Mouse (Mus musculus) cerebellum, postnatal 36 days (tissue): ENCODE measurements around the gene Brd4.
A peak's percentile ranks its signal among the peaks of the same experiment; 100 is the strongest.
"Not testable (repeated sequence)": the region's sequence is repeated elsewhere in the genome, so short reads cannot be mapped to it uniquely, and the experiment has no call there.

ENCODE experiments used
- DNase-seq, 2 experiments: peaks; one replicate each; pipeline ENCODE4 v3.0.0; 2021 to 2022; ENCODE audit warnings: mixed read lengths in 2 of 2

The Brd4 gene

GRCm38 (mm10) chr17:32220873-32221272, 63.6 kb downstream of the Brd4 start:
- DNase-seq = no peak

GRCm38 (mm10) chr17:32215587-32215986, 68.9 kb downstream of the Brd4 start:
- not testable (repeated sequence) for DNase-seq

GRCm38 (mm10) chr17:32211554-32211953, 73.0 kb downstream of the Brd4 start:
- DNase-seq = not testable (repeated sequence)

- DNase-seq = peak; percentile 64 to 69
These were observed 74.8 kb downstream of the Brd4 start for GRCm38 (mm10) chr17:32209752-32210151.

- DNase-seq = no peak
These were observed 75.4 kb downstream of the Brd4 start for GRCm38 (mm10) chr17:32209144-32209543.

GRCm38 (mm10) chr17:32207586-32208245, 76.8 kb downstream of the Brd4 start:
- no peak for DNase-seq

- no peak for DNase-seq
These were observed 79.2 kb downstream of the Brd4 start for GRCm38 (mm10) chr17:32205345-32205744.

- DNase-seq = no peak
These were observed 81.5 kb downstream of the Brd4 start for GRCm38 (mm10) chr17:32202972-32203371.

- DNase-seq = no peak
These were observed 83.4 kb downstream of the Brd4 start for GRCm38 (mm10) chr17:32201086-32201485.

GRCm38 (mm10) chr17:32199796-32200195, 84.7 kb downstream of the Brd4 start:
- no peak for DNase-seq

- peak in 1 of 2 experiments; percentile 19 for DNase-seq
These were observed 87.4 kb downstream of the Brd4 start for GRCm38 (mm10) chr17:32197156-32197555.

- DNase-seq = no peak
These were observed 88.8 kb downstream of the Brd4 start for GRCm38 (mm10) chr17:32195725-32196124.

GRCm38 (mm10) chr17:32193010-32193409, 91.5 kb downstream of the Brd4 start:
- DNase-seq = no peak

GRCm38 (mm10) chr17:32189850-32190249, 94.7 kb downstream of the Brd4 start:
- DNase-seq = no peak

GRCm38 (mm10) chr17:32188863-32189636, 95.5 kb downstream of the Brd4 start, which contains the start of gene Ephx3:
Ephx3 (minus strand) TSS chr17:32189549.
- DNase-seq = no peak

GRCm38 (mm10) chr17:32183017-32183416, 101.5 kb downstream of the Brd4 start:
- DNase-seq = no peak

- DNase-seq = no peak
These were observed 104.7 kb downstream of the Brd4 start for GRCm38 (mm10) chr17:32179621-32180491.

GRCm38 (mm10) chr17:32176919-32177318, 107.6 kb downstream of the Brd4 start:
- DNase-seq = no peak

- no peak for DNase-seq
These were observed 111.4 kb downstream of the Brd4 start for GRCm38 (mm10) chr17:32173166-32173565.

GRCm38 (mm10) chr17:32172485-32172884, 112.0 kb downstream of the Brd4 start:
- no peak for DNase-seq

- no peak for DNase-seq
These were observed 114.8 kb downstream of the Brd4 start for GRCm38 (mm10) chr17:32169518-32170225.

- DNase-seq = no peak
These were observed 117.8 kb downstream of the Brd4 start, which contains the start of gene Notch3 for GRCm38 (mm10) chr17:32166687-32167086. Notch3 (minus strand) TSS chr17:32166852.
